Mouse (Mus musculus) heart, embryonic 16.5 days (tissue): ENCODE results near the gene Acoxl. TPM values are rescaled to one million over a fixed set of nuclear protein-coding genes. Genes with fewer than 3 reads are reported as not detected.
A peak's percentile ranks its signal among the peaks of the same experiment; 100 is the strongest.

Experiments
- ATAC-seq: fragments of 200-750 bp; cut with Nextera tagmentation; replicated peaks from 2 replicates; pipeline ENCODE4 v1.8.0; 2017; ENCODE audit warnings: moderate number of reproducible peaks; ENCODE audit not compliant: insufficient read depth, low FRiP score; ENCODE audit errors: extremely low read depth
- H3K27ac ChIP-seq: fragments of 300-500 bp; sonication (generic); 2 replicates; pipeline ENCODE4 v1.5.1; 2014; ENCODE audit warnings: mild to moderate bottlenecking, low read length, control low read depth, moderate library complexity
- H3K27me3 ChIP-seq: fragments of 300-500 bp; sonication (generic); 2 replicates; pipeline ENCODE4 v1.6.1; 2014; ENCODE audit warnings: low read length, mixed read lengths; ENCODE audit not compliant: control insufficient read depth, insufficient read depth
- H3K36me3 ChIP-seq: fragments of 300-500 bp; sonication (generic); 2 replicates; pipeline ENCODE4 v1.6.1; 2014; ENCODE audit not compliant: control insufficient read depth, insufficient read depth
- H3K4me1 ChIP-seq: fragments of 300-500 bp; sonication (generic); 2 replicates; pipeline ENCODE4 v1.6.1; 2014; ENCODE audit warnings: low read length, mixed read lengths; ENCODE audit not compliant: control insufficient read depth, insufficient read depth
- H3K4me2 ChIP-seq: fragments of 300-500 bp; sonication (generic); 2 replicates; pipeline ENCODE4 v1.6.1; 2014; ENCODE audit warnings: low read depth, mild to moderate bottlenecking, control low read depth, low read length
- H3K4me3 ChIP-seq: fragments of 300-500 bp; sonication (generic); 2 replicates; pipeline ENCODE4 v1.5.1; 2014; ENCODE audit warnings: mild to moderate bottlenecking, control low read depth, low read length
- H3K9ac ChIP-seq: fragments of 300-500 bp; sonication (generic); 2 replicates; pipeline ENCODE4 v1.6.1; 2014; ENCODE audit warnings: low read length, control low read depth
- H3K9me3 ChIP-seq: fragments of 300-500 bp; sonication (generic); replicated peaks from 2 replicates; pipeline ENCODE4 v1.6.1; 2016; ENCODE audit warnings: low read length; ENCODE audit not compliant: control insufficient read depth
- WGBS: fragments of 180-500 bp; shearing (Covaris S2); extraction: QIAGEN DNeasy Blood & Tissue Kit; methylation state at CpG from one replicate; pipeline ENCODE4 v1.1.7; 2014; 5-methylcytosine and 5-hydroxymethylcytosine counted together
- polyA plus RNA-seq: library from polyadenylated mRNA; unstranded; fragments of >200 nt; fragmentation: Nextera tagmentation; extraction: Ambion mirVana; gene quantifications from 2 replicates; pipeline ENCODE4 v1.2.1, GENCODE M21; 2015

Gene Acoxl
- polyA plus RNA-seq, 1 experiment from 2014 or later, result 0.11 TPM

GRCm38 (mm10) chr2:128083844-128084243 is 245.2 kb downstream of the Acoxl start:
- 33% methylated on average over 3 of the region's 3 CpGs for WGBS
- Histone ChIP-seq H3K27ac (no peak overlapping the region), H3K4me2 (no peak overlapping the region), H3K27me3 (no peaks in the 10 kb centered on the region), H3K9me3 (peaks cover 3% of the 10 kb centered on the region), H3K36me3 (no peaks in the 10 kb centered on the region), H3K9ac (no peak overlapping the region), H3K4me1 (peaks cover 21% of the 10 kb centered on the region), H3K4me3 (no peak overlapping the region)
- ATAC-seq, result no peak

DNA sequence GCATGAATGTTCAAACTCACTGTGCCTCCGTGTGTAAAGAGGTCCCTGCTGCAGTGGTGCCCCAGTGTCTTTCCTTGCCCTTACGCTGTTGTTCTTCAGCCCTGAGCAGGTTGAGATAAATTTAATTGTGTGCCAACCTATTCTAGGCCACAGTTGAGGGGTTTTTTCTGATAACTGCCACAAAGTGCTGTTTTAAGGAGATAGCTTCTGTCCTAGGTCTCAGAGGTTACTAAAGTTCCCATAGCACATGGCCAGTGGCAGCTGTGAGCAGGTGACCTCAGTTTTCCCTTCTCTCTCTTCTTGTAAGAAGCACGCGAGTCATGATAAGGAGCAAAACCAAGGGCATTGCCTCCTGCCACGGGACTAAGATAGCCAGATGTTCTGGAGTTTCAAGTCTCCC is 245.9 kb downstream of the Acoxl start:
- Histone ChIP-seq H3K4me2 (no peak overlapping the region), H3K36me3 (no peaks in the 10 kb centered on the region), H3K9ac (no peak overlapping the region), H3K27me3 (no peaks in the 10 kb centered on the region), H3K4me1 (peaks cover 21% of the 10 kb centered on the region), H3K27ac (no peak overlapping the region), H3K9me3 (peaks cover 3% of the 10 kb centered on the region), H3K4me3 (no peak overlapping the region)
- 40% methylated on average over 5 of the region's 5 CpGs for WGBS
- no peak for ATAC-seq

GRCm38 (mm10) chr2:128085481-128085880 is 246.8 kb downstream of the Acoxl start:
- H3K27me3 ChIP-seq, result no peaks in the 10 kb centered on the region

DNA sequence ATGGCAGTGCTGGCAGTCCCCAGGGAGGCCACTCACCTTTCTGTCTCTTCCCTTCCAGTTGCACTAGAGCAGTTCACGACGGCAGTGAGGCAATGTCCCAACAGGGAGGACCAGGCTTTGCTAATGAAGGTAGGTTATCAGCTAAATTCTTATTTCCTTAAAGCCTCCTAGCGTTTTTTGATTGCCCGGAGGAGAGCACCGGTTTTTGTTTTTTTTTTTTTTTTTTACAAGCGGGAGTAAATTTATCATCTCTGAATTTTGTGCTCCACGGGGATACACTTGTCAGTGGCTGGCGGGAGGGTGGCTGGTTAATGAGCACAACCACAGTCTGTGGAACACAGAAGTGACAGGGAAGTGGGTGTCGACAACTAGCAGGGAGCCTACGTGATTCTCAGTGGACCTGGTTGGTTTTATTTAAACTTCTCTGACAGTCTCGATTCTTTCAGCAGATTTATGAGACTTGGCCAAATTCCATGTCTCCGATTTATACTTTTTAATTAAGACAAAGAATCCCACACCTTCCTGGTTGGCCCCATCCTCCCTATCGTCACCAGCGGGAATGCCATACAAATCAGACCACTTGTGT is 247.7 kb downstream of the Acoxl start:
- 23% methylated on average over 14 of the region's 14 CpGs for WGBS
- no peaks in the 10 kb centered on the region for H3K27me3 ChIP-seq
- no peak overlapping the region; the same call in none of the 2 replicates for H3K4me3 ChIP-seq
- no peak overlapping the region for H3K9ac ChIP-seq
- peak overlapping the region; percentile 48 for H3K4me2 ChIP-seq
- H3K27ac ChIP-seq, result peak overlapping the region; percentile 46
- no peak for ATAC-seq
- no peaks in the 10 kb centered on the region for H3K36me3 ChIP-seq
- H3K4me1 ChIP-seq, result peaks cover 21% of the 10 kb centered on the region
- H3K9me3 ChIP-seq, result peaks cover 1% of the 10 kb centered on the region

More at GRCm38 (mm10) chr2:128085481-128085880, 246.8 kb downstream of the Acoxl start:
- Histone ChIP-seq H3K9me3 (peaks cover 3% of the 10 kb centered on the region), H3K4me2 (no peak overlapping the region), H3K9ac (no peak overlapping the region), H3K36me3 (no peaks in the 10 kb centered on the region), H3K27ac (no peak overlapping the region), H3K4me3 (no peak overlapping the region), H3K4me1 (peaks cover 21% of the 10 kb centered on the region)
- ATAC-seq, result no peak
- 92% methylated on average over 1 of the region's 1 CpGs for WGBS

DNA sequence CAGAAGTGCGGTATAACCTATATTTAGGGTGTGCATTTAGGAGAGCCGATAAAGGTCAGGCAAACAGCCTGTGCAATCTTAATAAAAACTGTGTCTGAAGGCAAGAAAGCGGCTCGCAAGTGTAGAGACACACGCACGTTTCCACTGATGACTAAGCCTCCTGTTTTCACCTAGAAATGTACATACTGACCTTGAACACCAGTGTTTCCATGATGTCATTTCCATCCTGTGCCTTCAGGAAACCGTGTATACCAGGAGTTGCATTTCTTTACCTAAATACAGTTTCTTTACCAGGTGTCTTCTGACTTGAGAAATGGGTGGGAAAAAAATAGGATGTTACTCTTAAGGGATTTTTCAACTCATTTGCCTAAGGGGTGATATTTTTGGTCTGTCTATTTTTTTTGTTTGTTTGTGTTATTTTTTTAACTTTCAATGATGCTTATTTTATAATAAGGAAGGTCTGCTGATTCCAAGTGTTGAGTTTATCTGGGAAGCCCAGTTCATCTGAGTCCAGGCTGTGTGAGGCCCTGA is 248.4 kb downstream of the Acoxl start:
- H3K4me2 ChIP-seq, result peak overlapping the region; percentile 48
- peaks cover 21% of the 10 kb centered on the region for H3K4me1 ChIP-seq
- 23% methylated on average over 7 of the region's 7 CpGs for WGBS
- H3K27ac ChIP-seq, result peak overlapping the region; percentile 46
- H3K4me3 ChIP-seq, result no peak overlapping the region; the same call in 1 of the 2 replicates
- H3K27me3 ChIP-seq, result no peaks in the 10 kb centered on the region
- no peak overlapping the region for H3K9ac ChIP-seq
- H3K36me3 ChIP-seq, result no peaks in the 10 kb centered on the region
- no peak for ATAC-seq
- no peaks in the 10 kb centered on the region for H3K9me3 ChIP-seq

- H3K4me2 ChIP-seq, result no peak overlapping the region
- peaks cover 21% of the 10 kb centered on the region for H3K4me1 ChIP-seq
- WGBS, result 78% methylated on average over 8 of the region's 8 CpGs
- H3K9me3 ChIP-seq, result no peaks in the 10 kb centered on the region
- no peak overlapping the region for H3K4me3 ChIP-seq
- H3K36me3 ChIP-seq, result no peaks in the 10 kb centered on the region
- H3K27me3 ChIP-seq, result no peaks in the 10 kb centered on the region
- no peak overlapping the region for H3K9ac ChIP-seq
- H3K27ac ChIP-seq, result no peak overlapping the region
- ATAC-seq, result no peak
These were observed 249.3 kb downstream of the Acoxl start for GRCm38 (mm10) chr2:128087798-128088545.

DNA sequence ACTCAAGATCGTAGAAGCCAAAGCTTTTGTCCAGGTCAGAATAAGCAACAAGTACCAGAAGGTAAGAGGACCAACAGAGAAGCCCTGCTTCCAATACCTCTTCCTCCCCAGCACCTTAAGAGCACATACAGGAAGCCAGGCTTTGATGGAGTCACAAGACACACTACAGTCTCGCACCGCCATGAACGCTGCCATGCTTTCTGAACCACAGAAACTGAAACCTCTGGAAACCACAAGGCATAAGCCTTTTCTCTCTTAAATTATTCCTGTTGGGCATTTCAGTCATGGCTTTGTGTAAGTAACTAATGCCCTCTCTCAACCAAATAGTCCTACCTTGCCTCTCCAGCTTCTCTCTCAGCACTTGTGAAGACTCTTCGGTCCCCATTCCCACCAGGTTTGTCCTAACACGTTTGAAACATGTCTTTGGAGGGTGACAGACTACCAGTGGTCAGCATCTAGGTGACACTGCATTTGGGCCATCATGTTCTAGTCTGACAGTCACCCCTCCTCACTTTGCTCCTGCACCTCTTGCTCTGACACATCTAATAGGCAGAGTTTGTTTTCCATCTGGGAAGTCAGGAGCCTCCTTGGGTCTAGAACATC is 251.7 kb downstream of the Acoxl start:
- no peak overlapping the region for H3K27ac ChIP-seq
- H3K9me3 ChIP-seq, result no peaks in the 10 kb centered on the region
- 82% methylated on average over 6 of the region's 6 CpGs for WGBS
- H3K36me3 ChIP-seq, result no peaks in the 10 kb centered on the region
- no peak overlapping the region for H3K4me2 ChIP-seq
- H3K9ac ChIP-seq, result no peak overlapping the region
- peaks cover 15% of the 10 kb centered on the region for H3K4me1 ChIP-seq
- ATAC-seq, result no peak
- H3K4me3 ChIP-seq, result no peak overlapping the region
- H3K27me3 ChIP-seq, result no peaks in the 10 kb centered on the region

GRCm38 (mm10) chr2:128091431-128092369 is 253.0 kb downstream of the Acoxl start:
- Histone ChIP-seq H3K4me1 (peaks cover 6% of the 10 kb centered on the region), H3K27me3 (no peaks in the 10 kb centered on the region), H3K27ac (no peak overlapping the region), H3K4me3 (no peak overlapping the region), H3K9ac (no peak overlapping the region), H3K4me2 (no peak overlapping the region), H3K9me3 (no peaks in the 10 kb centered on the region), H3K36me3 (no peaks in the 10 kb centered on the region)
- no peak for ATAC-seq
- WGBS, result 78% methylated on average over 11 of the region's 11 CpGs
